Comparison of ENCODE assay signal across 7 mouse cellular contexts in the genomic region with DNA sequence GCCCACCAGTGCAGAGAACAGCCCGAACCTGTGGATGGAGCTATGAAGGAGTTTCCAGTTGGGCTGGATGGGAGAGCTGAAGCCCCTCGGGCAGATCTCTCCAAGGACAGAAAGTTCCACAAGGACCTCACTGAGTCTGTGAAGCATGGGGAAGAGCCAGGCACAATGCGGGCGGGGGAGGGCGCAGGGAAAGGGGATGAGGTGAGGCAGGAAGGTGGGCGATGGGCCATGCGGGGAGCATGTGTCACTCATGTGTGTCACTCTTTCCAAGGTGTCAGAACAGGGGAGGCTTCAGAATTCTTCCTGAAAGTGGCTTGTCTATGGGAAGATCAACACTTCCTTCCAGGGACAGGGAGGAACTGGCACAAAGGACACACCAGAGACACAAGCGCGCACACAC. TPM values are rescaled to one million over a fixed set of nuclear protein-coding genes. Genes with fewer than 3 reads are reported as not detected.
DNase-seq lines count a peak whose midpoint lies in the region; ATAC-seq and TF ChIP-seq lines count a peak whose summit lies in the region.

No protein-coding gene starts in this region.

- ATAC-seq in heart, postnatal 0 days (ENCODE audit: insufficient read depth, low read depth), result no peak
- no peak for ATAC-seq in intestine, embryonic 16.5 days
- no peak for ATAC-seq in activated CD4-positive, CD25-positive, alpha-beta regulatory T cell, adult 4 months

- TF ChIP-seq POLR2A in testis, adult 2 months (IDR thresholded peaks at IDR 0.05; ENCODE audit: control insufficient read depth, low read depth, low read length), result no peak

- intact Hi-C loops in heart, postnatal 36 days (cut with DNase I), result no loop called here

- no peak overlapping the region for H3K4me3 ChIP-seq in heart, postnatal 0 days (ENCODE audit: low read depth, low read length)
- no peak overlapping the region for H3K4me3 ChIP-seq in testis, adult 2 months (ENCODE audit: control insufficient read depth, low read depth, low read length)
- H3K4me3 ChIP-seq in intestine, embryonic 16.5 days (ENCODE audit: low read length), result no peak overlapping the region

- peak overlapping the region; percentile 87 for H3K27ac ChIP-seq in heart, postnatal 0 days (ENCODE audit: low read depth)
- peak overlapping the region; percentile 67 for H3K27ac ChIP-seq in testis, adult 2 months (ENCODE audit: control insufficient read depth, insufficient read depth, low read depth, low read length)
- peak overlapping the region; percentile 83 for H3K27ac ChIP-seq in intestine, embryonic 16.5 days (ENCODE audit: low read length)

- DNase-seq in heart, postnatal 0 days (ENCODE audit: low spot score), result no peak
- DNase-seq in heart, postnatal 36 days, result no peak
- DNase-seq in testis, postnatal 14 days (ENCODE audit: low spot score), result no peak
- no peak for DNase-seq in left cerebral cortex, adult 11 months (ENCODE audit: low spot score)

- 78% methylated on average over 9 of the region's 9 CpGs for WGBS in heart, postnatal 0 days
- 81% methylated on average over 9 of the region's 9 CpGs for WGBS in intestine, embryonic 16.5 days

- H3K9me3 ChIP-seq in heart, postnatal 0 days (replicated peaks; ENCODE audit: control insufficient read depth, low read length), result no peaks in the 10 kb centered on the region
- H3K9me3 ChIP-seq in intestine, embryonic 16.5 days (ENCODE audit: control insufficient read depth, low read length), result no peaks in the 10 kb centered on the region

- no peak overlapping the region for H3K9ac ChIP-seq in heart, postnatal 0 days (replicated peaks; ENCODE audit: low read depth, low read length)
- H3K9ac ChIP-seq in intestine, embryonic 16.5 days (ENCODE audit: low read depth, low read length), result peak overlapping the region; percentile 59

- H3K36me3 ChIP-seq in heart, postnatal 0 days (replicated peaks; ENCODE audit: control insufficient read depth, insufficient read depth, low read length), result no peaks in the 10 kb centered on the region
- no peaks in the 10 kb centered on the region for H3K36me3 ChIP-seq in testis, adult 2 months (ENCODE audit: control insufficient read depth, insufficient read depth, low read length)
- no peaks in the 10 kb centered on the region for H3K36me3 ChIP-seq in intestine, embryonic 16.5 days (ENCODE audit: control insufficient read depth, insufficient read depth, low read length)

- H3K4me2 ChIP-seq in heart, postnatal 0 days (ENCODE audit: low read depth, low read length), result no peak overlapping the region
- H3K4me2 ChIP-seq in intestine, embryonic 16.5 days (ENCODE audit: low read depth, low read length), result no peak overlapping the region

- TF ChIP-seq EP300 in heart, postnatal 0 days (IDR thresholded peaks at IDR 0.05; ENCODE audit: low read depth), result no peak

- TF ChIP-seq CTCF in heart, postnatal 0 days (IDR thresholded peaks at IDR 0.05; ENCODE audit: low read depth), result no peak
- no peak for TF ChIP-seq CTCF in testis, adult 2 months (IDR thresholded peaks at IDR 0.05; ENCODE audit: control insufficient read depth, insufficient read depth, insufficient replicate concordance, low read depth, low read length)

- H3K4me1 ChIP-seq in heart, postnatal 0 days (ENCODE audit: control insufficient read depth, insufficient read depth), result peaks cover 24% of the 10 kb centered on the region
- H3K4me1 ChIP-seq in testis, adult 2 months (ENCODE audit: control insufficient read depth, insufficient read depth, low read length), result peaks cover 4% of the 10 kb centered on the region
- peaks cover 56% of the 10 kb centered on the region for H3K4me1 ChIP-seq in intestine, embryonic 16.5 days (ENCODE audit: control insufficient read depth, insufficient read depth, low read length)

- no peaks in the 10 kb centered on the region for H3K27me3 ChIP-seq in heart, postnatal 0 days (ENCODE audit: control insufficient read depth, insufficient read depth, low read length)
- H3K27me3 ChIP-seq in testis, adult 2 months (ENCODE audit: control insufficient read depth, insufficient read depth, low read length), result no peaks in the 10 kb centered on the region
- H3K27me3 ChIP-seq in intestine, embryonic 16.5 days (replicated peaks; ENCODE audit: control insufficient read depth, insufficient read depth, low read length), result no peaks in the 10 kb centered on the region

RNA-seq across cellular contexts. Expression of a gene that starts 58.3 kb away (rescaled TPM):
- total RNA-seq in heart, postnatal 0 days (2014; rRNA removed; ENCODE audit: low replicate concordance), result 7.1 and 19.9 TPM in 2 replicates
- 1.8 and 2.5 TPM in 2 replicates for polyA plus RNA-seq in heart, postnatal 0 days (2015; fragmentation: Nextera tagmentation; extraction: Ambion mirVana)
- 1 to 10 TPM; 3.4 to 3.6 TPM for total RNA-seq in heart, postnatal 36 days (2021)
- 8.9 and 9.6 TPM in 2 replicates for polyA plus RNA-seq in testis, adult 2 months (2012; rRNA removed)
- 10.7 and 11.3 TPM in 2 replicates for polyA plus RNA-seq in intestine, embryonic 16.5 days (2015; fragmentation: Nextera tagmentation; extraction: Ambion mirVana)
- not detected for polyA plus RNA-seq in activated CD4-positive, CD25-positive, alpha-beta regulatory T cell, adult 4 months (2017; shearing (Covaris generic))
